Mouse (Mus musculus): ENCODE measurements around the gene Foxo6.

- no peak for TF ChIP-seq POLR2A (IDR thresholded peaks at IDR 0.05; ENCODE audit: low read depth, low read length)
- TF ChIP-seq CTCF (IDR thresholded peaks at IDR 0.05; ENCODE audit: extremely low read depth, insufficient read depth, insufficient read length, insufficient replicate concordance): no peak
Observed at GRCm38 (mm10) chr4:120229505-120230255, 57.5 kb downstream of the Foxo6 start.

All from spleen, adult 2 months (tissue).